9 mouse cellular contexts compared by ENCODE assay signal in the genomic region with DNA sequence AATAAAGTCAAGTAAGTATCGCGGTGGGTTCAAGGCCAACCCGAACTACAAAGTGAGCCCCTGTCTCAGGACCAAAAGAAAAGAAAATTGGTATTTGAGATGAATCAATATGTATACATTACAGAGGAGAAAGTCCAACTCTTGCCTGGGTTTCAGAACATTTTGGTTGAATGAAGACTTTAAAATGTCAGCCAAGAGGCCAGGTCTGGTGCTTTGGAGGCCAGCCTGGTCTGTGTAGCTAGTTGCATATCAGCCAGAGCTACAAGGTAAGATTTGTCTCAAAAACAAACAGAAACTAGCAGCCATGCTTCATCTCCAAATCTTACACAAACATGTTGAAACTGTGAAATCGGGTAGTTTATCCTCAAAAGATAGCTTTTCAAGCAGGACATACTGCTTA. TPM values are rescaled to one million over a fixed set of nuclear protein-coding genes. Genes with fewer than 3 reads are reported as not detected.
DNase-seq lines count a peak whose midpoint lies in the region; ATAC-seq and TF ChIP-seq lines count a peak whose summit lies in the region.
"Had no signal": no experiment of that assay in that cellular context is flagged by ENCODE, and none has a peak within 500 bp of the region (broad histone marks: within the 10 kb centered on the region; RNA-seq: fewer than 3 reads in every experiment).

No protein-coding gene starts in this region.

- H3K9me3 ChIP-seq in embryonic facial prominence, embryonic 13.5 days = peaks cover 7% of the 10 kb centered on the region; the same call in 1 of the 2 replicates
- no peaks in the 10 kb centered on the region for H3K9me3 ChIP-seq in intestine, embryonic 16.5 days (ENCODE audit: control insufficient read depth, low read length)
- no peaks in the 10 kb centered on the region for H3K9me3 ChIP-seq in neural tube, embryonic 12.5 days

- peaks cover 13% of the 10 kb centered on the region for H3K4me1 ChIP-seq in embryonic facial prominence, embryonic 13.5 days
- peaks cover 10% of the 10 kb centered on the region; the same call in 1 of the 2 replicates for H3K4me1 ChIP-seq in intestine, embryonic 16.5 days (ENCODE audit: control insufficient read depth, insufficient read depth, low read length)
- H3K4me1 ChIP-seq in neural tube, embryonic 12.5 days = peaks cover 6% of the 10 kb centered on the region

- no peak overlapping the region for H3K27ac ChIP-seq in left cerebral cortex, adult 2 months
- H3K27ac ChIP-seq in embryonic facial prominence, embryonic 13.5 days = no peak overlapping the region
- H3K27ac ChIP-seq in intestine, embryonic 16.5 days (ENCODE audit: low read length) = no peak overlapping the region
- H3K27ac ChIP-seq in neural tube, embryonic 12.5 days = no peak overlapping the region

- no peaks in the 10 kb centered on the region; the same call in 1 of the 2 replicates for H3K27me3 ChIP-seq in embryonic facial prominence, embryonic 13.5 days
- H3K27me3 ChIP-seq in intestine, embryonic 16.5 days (replicated peaks; ENCODE audit: control insufficient read depth, insufficient read depth, low read length) = no peaks in the 10 kb centered on the region
- H3K27me3 ChIP-seq in neural tube, embryonic 12.5 days (replicated peaks) = no peaks in the 10 kb centered on the region

- H3K36me3 ChIP-seq in embryonic facial prominence, embryonic 13.5 days = peaks cover 9% of the 10 kb centered on the region; the same call in 1 of the 2 replicates
- H3K36me3 ChIP-seq in intestine, embryonic 16.5 days (ENCODE audit: control insufficient read depth, insufficient read depth, low read length) = no peaks in the 10 kb centered on the region
- H3K36me3 ChIP-seq in neural tube, embryonic 12.5 days = peaks cover 9% of the 10 kb centered on the region

- WGBS in embryonic facial prominence, embryonic 13.5 days = 73% methylated on average over 4 of the region's 4 CpGs
- WGBS in intestine, embryonic 16.5 days = 64% methylated on average over 4 of the region's 4 CpGs
- 76% methylated on average over 4 of the region's 4 CpGs for WGBS in neural tube, embryonic 12.5 days

- TF ChIP-seq CTCF in left cerebral cortex, adult 2 months (IDR thresholded peaks at IDR 0.05) = no peak

- peak overlapping the region; percentile 82; the same call in 1 of the 2 replicates for H3K9ac ChIP-seq in embryonic facial prominence, embryonic 13.5 days
- peak overlapping the region; percentile 74; the same call in 1 of the 2 replicates for H3K9ac ChIP-seq in intestine, embryonic 16.5 days (ENCODE audit: low read depth, low read length)
- H3K9ac ChIP-seq in neural tube, embryonic 12.5 days = peak overlapping the region; percentile 78

- peak overlapping the region; percentile 94 for H3K4me3 ChIP-seq in left cerebral cortex, adult 2 months
- H3K4me3 ChIP-seq in embryonic facial prominence, embryonic 13.5 days = peak overlapping the region; percentile 79
- H3K4me3 ChIP-seq in intestine, embryonic 16.5 days (ENCODE audit: low read length) = peak overlapping the region; percentile 78
- peak overlapping the region; percentile 84 for H3K4me3 ChIP-seq in neural tube, embryonic 12.5 days

- ATAC-seq in embryonic facial prominence, embryonic 13.5 days (ENCODE audit: insufficient number of reproducible peaks, insufficient read depth, low FRiP score, low TSS enrichment, low read depth) = no peak
- ATAC-seq in intestine, embryonic 16.5 days = no peak
- ATAC-seq in neural tube, embryonic 12.5 days (ENCODE audit: low FRiP score, low read depth) = no peak

- intact Hi-C loops in left cerebral cortex, adult 2 months (cut with DNase I) = loop anchor here (2.0 kb wide), 1 partner anchor 33 kb away; no protein-coding TSS in a partner anchor
- intact Hi-C loops in left cerebral cortex, postnatal 36 days (cut with DNase I) = no loop called here

- H3K4me2 ChIP-seq in embryonic facial prominence, embryonic 13.5 days = peak overlapping the region; percentile 72
- H3K4me2 ChIP-seq in intestine, embryonic 16.5 days (ENCODE audit: low read depth, low read length) = peak overlapping the region; percentile 60
- H3K4me2 ChIP-seq in neural tube, embryonic 12.5 days (replicated peaks) = peak overlapping the region; percentile 78

- DNase-seq in left cerebral cortex, adult 2 months (ENCODE audit: extremely low spot score in 1 of 2, low spot score in 2 of 2) = no peak
- no peak for DNase-seq in left cerebral cortex, postnatal 36 days (ENCODE audit: low spot score in 2 of 2)
- DNase-seq in thymus, postnatal 0 days (ENCODE audit: low spot score) = no peak
- no peak for DNase-seq in frontal cortex, postnatal 25 days (ENCODE audit: low spot score in 2 of 2)
- DNase-seq in gastrocnemius, postnatal 10 days = no peak
- DNase-seq: right cerebral cortex, postnatal 4 days had no signal

RNA-seq across cellular contexts. Expression of a gene that starts 1.0 kb away (rescaled TPM):
- 10 to 100 TPM; 32.9 to 33.8 TPM for total RNA-seq in left cerebral cortex, adult 2 months (2021)
- 10 to 100 TPM; 31.8 to 36.1 TPM for total RNA-seq in left cerebral cortex, postnatal 36 days (2021)
- polyA plus RNA-seq in embryonic facial prominence, embryonic 13.5 days (2015; fragmentation: Nextera tagmentation; extraction: Ambion mirVana) = 18.2 and 19.1 TPM in 2 replicates
- 13.8 and 15.8 TPM in 2 replicates for polyA plus RNA-seq in intestine, embryonic 16.5 days (2015; fragmentation: Nextera tagmentation; extraction: Ambion mirVana)
- 30.4 and 31.5 TPM in 2 replicates for polyA plus RNA-seq in neural tube, embryonic 12.5 days (2016; fragmentation: Nextera tagmentation; extraction: Ambion mirVana)
- polyA plus RNA-seq in thymus, postnatal 0 days (2015; fragmentation: Nextera tagmentation; extraction: Ambion mirVana) = 18.6 and 19.9 TPM in 2 replicates
- total RNA-seq in gastrocnemius, postnatal 10 days (2021) = 10 to 100 TPM in 1 of 2 experiments, 1 to 10 TPM in 1; 9.5 to 11.3 TPM

RNA-seq across cellular contexts. Expression of a gene that starts 26.3 kb away (rescaled TPM):
- 100 to 1,000 TPM; 159 to 164 TPM for total RNA-seq in left cerebral cortex, adult 2 months (2021)
- total RNA-seq in left cerebral cortex, postnatal 36 days (2021) = 100 to 1,000 TPM; 131 to 167 TPM
- 339 and 381 TPM in 2 replicates for polyA plus RNA-seq in embryonic facial prominence, embryonic 13.5 days (2015; fragmentation: Nextera tagmentation; extraction: Ambion mirVana)
- polyA plus RNA-seq in intestine, embryonic 16.5 days (2015; fragmentation: Nextera tagmentation; extraction: Ambion mirVana) = 246 and 257 TPM in 2 replicates
- polyA plus RNA-seq in neural tube, embryonic 12.5 days (2016; fragmentation: Nextera tagmentation; extraction: Ambion mirVana) = 321 and 327 TPM in 2 replicates
- 390 and 430 TPM in 2 replicates for polyA plus RNA-seq in thymus, postnatal 0 days (2015; fragmentation: Nextera tagmentation; extraction: Ambion mirVana)
- 10 to 100 TPM; 70.2 to 89.8 TPM for total RNA-seq in gastrocnemius, postnatal 10 days (2021)

RNA-seq across cellular contexts. Expression of a gene that starts 34.3 kb away (rescaled TPM):
- 10 to 100 TPM; 81.1 to 84.2 TPM for total RNA-seq in left cerebral cortex, adult 2 months (2021)
- total RNA-seq in left cerebral cortex, postnatal 36 days (2021) = 10 to 100 TPM; 81.2 to 91.0 TPM
- polyA plus RNA-seq in embryonic facial prominence, embryonic 13.5 days (2015; fragmentation: Nextera tagmentation; extraction: Ambion mirVana) = 407 and 434 TPM in 2 replicates
- polyA plus RNA-seq in intestine, embryonic 16.5 days (2015; fragmentation: Nextera tagmentation; extraction: Ambion mirVana) = 686 and 742 TPM in 2 replicates
- polyA plus RNA-seq in neural tube, embryonic 12.5 days (2016; fragmentation: Nextera tagmentation; extraction: Ambion mirVana) = 329 and 346 TPM in 2 replicates
- 316 and 385 TPM in 2 replicates for polyA plus RNA-seq in thymus, postnatal 0 days (2015; fragmentation: Nextera tagmentation; extraction: Ambion mirVana)
- total RNA-seq in gastrocnemius, postnatal 10 days (2021) = 100 to 1,000 TPM in 1 of 2 experiments, 10 to 100 TPM in 1; 83.6 to 101 TPM

RNA-seq across cellular contexts. Expression of a gene that starts 34.4 kb away (rescaled TPM):
- total RNA-seq in left cerebral cortex, adult 2 months (2021) = 100 to 1,000 TPM; 151 to 170 TPM
- total RNA-seq in left cerebral cortex, postnatal 36 days (2021) = 100 to 1,000 TPM; 150 to 161 TPM
- 330 and 337 TPM in 2 replicates for polyA plus RNA-seq in embryonic facial prominence, embryonic 13.5 days (2015; fragmentation: Nextera tagmentation; extraction: Ambion mirVana)
- 681 and 748 TPM in 2 replicates for polyA plus RNA-seq in intestine, embryonic 16.5 days (2015; fragmentation: Nextera tagmentation; extraction: Ambion mirVana)
- 338 TPM in 2 replicates for polyA plus RNA-seq in neural tube, embryonic 12.5 days (2016; fragmentation: Nextera tagmentation; extraction: Ambion mirVana)
- polyA plus RNA-seq in thymus, postnatal 0 days (2015; fragmentation: Nextera tagmentation; extraction: Ambion mirVana) = 258 and 291 TPM in 2 replicates
- total RNA-seq in gastrocnemius, postnatal 10 days (2021) = 100 to 1,000 TPM; 176 to 188 TPM
